23 mouse cellular contexts compared by ENCODE assay signal in genomic region chr2:62606205-62606604, GRCm38 (mm10). TPM values are rescaled to one million over a fixed set of nuclear protein-coding genes. Genes with fewer than 3 reads are reported as not detected.
DNase-seq lines count a peak whose midpoint lies in the region; ATAC-seq lines count a peak whose summit lies in the region.
"Had no signal": no experiment of that assay in that cellular context is flagged by ENCODE, and none has a peak within 500 bp of the region (broad histone marks: within the 10 kb centered on the region; RNA-seq: fewer than 3 reads in every experiment).

No protein-coding gene starts in this region.

- ATAC-seq in granulocyte monocyte progenitor cell, adult 5-6 weeks (replicated peaks; ENCODE audit: poor library complexity, severe bottlenecking) = peak; percentile 40
- peak; percentile 42 for ATAC-seq in megakaryocyte progenitor cell, adult 5-6 weeks (replicated peaks; ENCODE audit: poor library complexity)
- ATAC-seq: forebrain, embryonic 14.5 days; forebrain, embryonic 16.5 days had no signal

- peak; percentile 7 for DNase-seq in embryo, embryonic 10 days (ENCODE audit: low spot score)
- no peak for DNase-seq in embryo, embryonic 10.5 days (ENCODE audit: low spot score)
- peak; percentile 32 for DNase-seq in splenic B cell, adult 2 months (ENCODE audit: low read depth, low spot score)
- DNase-seq in cerebellum, adult 11 months = no peak
- no peak for DNase-seq in layer of hippocampus, adult 9-11 months
- no peak for DNase-seq in right cerebral cortex, postnatal 25 days
- DNase-seq: adrenal gland, adult 8-10 months; adrenal gland, postnatal 14 days; adrenal gland, postnatal 36 days; cerebellum, adult 18-20 months; cerebellum, adult 8-10 months; cerebellum, adult 9-11 months; cerebellum, postnatal 14 days; embryo, embryonic 11 days had no signal

- no peaks in the 10 kb centered on the region for H3K27me3 ChIP-seq in splenic B cell, adult 2 months (ENCODE audit: control insufficient read depth, insufficient read depth, low read length, poor library complexity, severe bottlenecking)
- H3K27me3 ChIP-seq: embryonic facial prominence, embryonic 13.5 days; embryonic facial prominence, embryonic 15.5 days; forebrain, embryonic 12.5 days had no signal

- no peaks in the 10 kb centered on the region for H3K36me3 ChIP-seq in splenic B cell, adult 2 months (ENCODE audit: control insufficient read depth, insufficient read depth, low read length, poor library complexity, severe bottlenecking)
- H3K36me3 ChIP-seq: embryonic facial prominence, embryonic 13.5 days; embryonic facial prominence, embryonic 15.5 days; forebrain, embryonic 10.5 days; forebrain, embryonic 12.5 days had no signal

RNA-seq across cellular contexts. Expression of gene Fap, which starts 32.3 kb away (rescaled TPM):
- 13.2 TPM in 1 of 2 replicates, not detected in the other for total RNA-seq in granulocyte monocyte progenitor cell, adult 5-6 weeks (2014; fragmentation: Nextera tagmentation)
- not detected in 2 replicates for total RNA-seq in granulocyte monocyte progenitor cell, adult 5-6 weeks (2017)
- total RNA-seq in megakaryocyte progenitor cell, adult 5-6 weeks (2015) = 0.25 and 2.0 TPM in 2 replicates
- 0.21 and 0.30 TPM in 2 replicates for total RNA-seq in megakaryocyte progenitor cell, adult 5-6 weeks (2017)
- total RNA-seq: ES-E14 had no signal

RNA-seq across cellular contexts. Expression of gene Ifih1, which starts 39.9 kb away (rescaled TPM):
- 8.8 and 10.1 TPM in 2 replicates for total RNA-seq in granulocyte monocyte progenitor cell, adult 5-6 weeks (2014; fragmentation: Nextera tagmentation)
- total RNA-seq in granulocyte monocyte progenitor cell, adult 5-6 weeks (2017) = 14.4 and 19.9 TPM in 2 replicates
- 13.0 and 16.8 TPM in 2 replicates for total RNA-seq in megakaryocyte progenitor cell, adult 5-6 weeks (2015)
- 14.4 and 21.1 TPM in 2 replicates for total RNA-seq in megakaryocyte progenitor cell, adult 5-6 weeks (2017)

RNA-seq across cellular contexts. Expression of gene Gca, which starts 57.9 kb away (rescaled TPM):
- 19.9 and 31.0 TPM in 2 replicates for total RNA-seq in granulocyte monocyte progenitor cell, adult 5-6 weeks (2014; fragmentation: Nextera tagmentation)
- total RNA-seq in granulocyte monocyte progenitor cell, adult 5-6 weeks (2017) = 13.8 and 18.3 TPM in 2 replicates
- total RNA-seq in megakaryocyte progenitor cell, adult 5-6 weeks (2015) = 46.7 and 52.3 TPM in 2 replicates
- total RNA-seq in megakaryocyte progenitor cell, adult 5-6 weeks (2017) = 17.3 and 28.6 TPM in 2 replicates

Comparison
In these comparisons a context has a peak if more than half of its experiments do, and no peak if none do; other contexts are left out.
1. DNase-seq: peak in embryo, embryonic 10 days (single experiment) and splenic B cell, adult 2 months (single experiment); none in embryo, embryonic 10.5 days (single experiment), cerebellum, adult 11 months (single experiment), layer of hippocampus, adult 9-11 months (single experiment) and right cerebral cortex, postnatal 25 days (single experiment).